Mouse (Mus musculus) heart, postnatal 0 days (tissue): ENCODE data around the gene Plin5.

Experiments used
- CTCF ChIP-seq: IDR thresholded peaks from 2 replicates; pipeline ENCODE4 v1.5.1; 2016; ENCODE audit warnings: antibody characterized with exemption, control low read depth, low read depth
- EP300 ChIP-seq: IDR thresholded peaks from 2 replicates; pipeline ENCODE4 v1.6.1; 2016; ENCODE audit warnings: antibody characterized with exemption, low read depth

DNA sequence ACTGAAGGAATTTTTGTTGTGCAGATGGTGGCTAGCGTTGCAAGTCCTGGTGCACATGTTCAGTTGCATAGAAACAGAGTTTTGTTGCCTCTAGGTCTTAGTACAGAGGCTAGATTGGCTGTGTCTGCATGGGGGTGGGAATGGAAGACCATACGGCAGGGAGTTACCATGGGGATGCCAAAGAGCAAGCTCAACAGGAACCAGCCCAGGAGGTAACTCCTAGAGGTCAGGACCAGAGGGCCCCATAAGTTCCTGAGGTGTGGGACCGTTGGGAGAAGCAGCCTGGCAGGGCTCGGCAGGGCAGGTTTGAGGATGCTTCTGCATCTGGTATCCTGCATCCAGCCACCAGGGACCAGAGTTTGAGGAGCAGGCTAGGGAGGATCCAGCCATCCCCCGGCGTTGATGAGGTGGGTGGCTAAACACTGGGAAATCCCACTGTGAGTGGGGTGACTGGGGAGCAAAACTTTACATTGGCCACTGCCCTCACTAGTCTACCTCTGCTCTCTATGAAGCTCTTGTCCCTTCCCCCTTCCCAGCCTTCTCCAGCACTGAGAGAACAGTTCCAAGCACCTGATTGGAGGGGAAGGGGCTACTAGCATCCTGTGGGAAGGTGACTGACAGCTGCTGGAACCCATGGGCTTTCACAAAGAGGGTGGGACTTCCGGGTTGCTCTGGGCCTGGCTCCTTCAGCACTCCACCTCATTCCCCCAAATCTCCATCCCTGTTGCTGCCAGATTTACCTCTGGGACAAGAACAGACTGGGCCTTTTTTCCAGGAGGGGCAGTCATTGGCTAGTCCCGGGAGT, 36.4 kb downstream of the Plin5 start:
- TF ChIP-seq EP300: no peak
- TF ChIP-seq CTCF: no peak
